Mouse (Mus musculus): ENCODE results near the gene Clec3a. TPM values are rescaled to one million over a fixed set of nuclear protein-coding genes. Genes with fewer than 3 reads are reported as not detected.
A peak's percentile ranks its signal among the peaks of the same experiment; 100 is the strongest.

Gene Clec3a
- polyA plus RNA-seq, 1 experiment from 2014 or later, result not detected

GRCm38 (mm10) chr8:114452278-114452677, 34.4 kb downstream of the Clec3a start:
- Histone ChIP-seq H3K4me3 (ENCODE audit: low read depth, low read length) (no peak overlapping the region), H3K9me3 (ENCODE audit: control insufficient read depth, low read length) (no peaks in the 10 kb centered on the region), H3K9ac (ENCODE audit: low read length) (no peak overlapping the region), H3K4me2 (no peak overlapping the region), H3K4me1 (ENCODE audit: control insufficient read depth, insufficient read depth, low read length) (no peaks in the 10 kb centered on the region), H3K36me3 (ENCODE audit: control insufficient read depth, insufficient read depth, low read length) (no peaks in the 10 kb centered on the region), H3K27ac (ENCODE audit: low read depth, low read length) (no peak overlapping the region), H3K27me3 (ENCODE audit: control insufficient read depth, insufficient read depth, low read length) (no peaks in the 10 kb centered on the region)
- DNase-seq (ENCODE audit: low spot score, missing footprints) (no peak), ATAC-seq (ENCODE audit: low FRiP score) (peak; percentile 22; the same call in 1 of the 2 replicates)
- 89% methylated on average over 8 of the region's 8 CpGs for WGBS

DNA sequence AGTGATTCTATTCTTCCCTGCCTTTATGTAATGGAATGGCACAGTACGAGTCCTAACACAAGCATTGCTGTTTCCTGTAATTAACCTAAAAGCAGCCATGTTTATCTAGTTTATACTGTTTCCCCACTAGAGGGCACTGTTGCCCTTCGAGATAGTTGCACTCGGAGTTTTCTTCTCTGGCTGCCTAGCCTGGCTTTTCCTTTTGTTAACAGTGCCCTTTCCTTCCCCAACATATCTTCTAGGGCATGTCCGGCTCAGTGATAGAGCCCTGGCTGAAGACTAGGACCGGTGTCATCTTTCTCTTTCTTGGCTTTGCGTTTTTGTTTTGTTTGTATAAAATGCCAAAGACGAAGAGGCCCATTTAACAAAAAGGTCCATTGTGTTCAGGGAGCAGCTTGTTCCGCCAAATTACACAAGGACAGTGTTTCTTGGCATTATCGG, 34.9 kb downstream of the Clec3a start:
- Histone ChIP-seq H3K9me3 (ENCODE audit: control insufficient read depth, low read length) (no peaks in the 10 kb centered on the region), H3K4me2 (no peak overlapping the region), H3K27me3 (ENCODE audit: control insufficient read depth, insufficient read depth, low read length) (no peaks in the 10 kb centered on the region), H3K36me3 (ENCODE audit: control insufficient read depth, insufficient read depth, low read length) (no peaks in the 10 kb centered on the region), H3K4me3 (ENCODE audit: low read depth, low read length) (no peak overlapping the region), H3K4me1 (ENCODE audit: control insufficient read depth, insufficient read depth, low read length) (no peaks in the 10 kb centered on the region), H3K9ac (ENCODE audit: low read length) (no peak overlapping the region), H3K27ac (ENCODE audit: low read depth, low read length) (no peak overlapping the region)
- ATAC-seq (ENCODE audit: low FRiP score) (peak; percentile 47; the same call in 1 of the 2 replicates), DNase-seq (ENCODE audit: low spot score, missing footprints) (peak; percentile 97)
- 8% methylated on average over 9 of the region's 9 CpGs for WGBS

GRCm38 (mm10) chr8:114455302-114455701, 37.4 kb downstream of the Clec3a start:
- DNase-seq (ENCODE audit: low spot score, missing footprints) (no peak), ATAC-seq (ENCODE audit: low FRiP score) (no peak)
- WGBS, result 93% methylated on average over 8 of the region's 8 CpGs
- Histone ChIP-seq H3K27me3 (ENCODE audit: control insufficient read depth, insufficient read depth, low read length) (no peaks in the 10 kb centered on the region), H3K4me2 (no peak overlapping the region), H3K9me3 (ENCODE audit: control insufficient read depth, low read length) (no peaks in the 10 kb centered on the region), H3K4me1 (ENCODE audit: control insufficient read depth, insufficient read depth, low read length) (no peaks in the 10 kb centered on the region), H3K9ac (ENCODE audit: low read length) (no peak overlapping the region), H3K27ac (ENCODE audit: low read depth, low read length) (no peak overlapping the region), H3K4me3 (ENCODE audit: low read depth, low read length) (no peak overlapping the region), H3K36me3 (ENCODE audit: control insufficient read depth, insufficient read depth, low read length) (no peaks in the 10 kb centered on the region)

GRCm38 (mm10) chr8:114455953-114456352, 38.1 kb downstream of the Clec3a start:
- no peaks in the 10 kb centered on the region for H3K36me3 ChIP-seq (ENCODE audit: control insufficient read depth, insufficient read depth, low read length)
- H3K4me2 ChIP-seq, result no peak overlapping the region
- H3K4me1 ChIP-seq (ENCODE audit: control insufficient read depth, insufficient read depth, low read length), result no peaks in the 10 kb centered on the region
- no peak for DNase-seq (ENCODE audit: low spot score, missing footprints)
- WGBS, result 83% methylated on average over 15 of the region's 15 CpGs
- ATAC-seq (ENCODE audit: low FRiP score), result no peak
- no peak overlapping the region for H3K9ac ChIP-seq (ENCODE audit: low read length)
- no peak overlapping the region for H3K4me3 ChIP-seq (ENCODE audit: low read depth, low read length)
- H3K27me3 ChIP-seq (ENCODE audit: control insufficient read depth, insufficient read depth, low read length), result no peaks in the 10 kb centered on the region
- no peak overlapping the region for H3K27ac ChIP-seq (ENCODE audit: low read depth, low read length)
- H3K9me3 ChIP-seq (ENCODE audit: control insufficient read depth, low read length), result no peaks in the 10 kb centered on the region

- WGBS, result 83% methylated on average over 25 of the region's 25 CpGs
Measured at GRCm38 (mm10) chr8:114458113-114458784, 40.4 kb downstream of the Clec3a start.

DNA sequence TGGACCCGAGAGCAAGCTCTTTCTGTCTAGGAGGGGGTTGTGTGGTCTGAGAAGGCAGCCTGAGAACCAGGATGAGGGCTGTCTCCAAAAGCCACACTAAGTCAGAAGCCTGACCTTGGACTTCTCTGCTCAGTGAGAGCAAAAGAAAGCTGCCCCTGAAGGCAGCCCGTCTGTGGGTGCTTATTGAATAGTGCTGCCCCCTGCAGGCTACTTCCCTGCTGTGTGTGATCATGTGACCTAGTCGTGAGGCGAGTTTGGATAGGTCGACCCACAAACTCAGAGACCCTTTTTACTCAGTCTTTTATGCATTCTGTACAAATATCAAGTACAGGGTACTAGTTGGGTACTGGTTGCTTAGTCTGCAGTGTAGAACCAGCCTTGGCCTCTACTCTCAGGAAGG, 42.7 kb downstream of the Clec3a start:
- no peak for DNase-seq (ENCODE audit: low spot score, missing footprints)
- Histone ChIP-seq H3K27me3 (ENCODE audit: control insufficient read depth, insufficient read depth, low read length) (no peaks in the 10 kb centered on the region), H3K4me1 (ENCODE audit: control insufficient read depth, insufficient read depth, low read length) (no peaks in the 10 kb centered on the region), H3K4me2 (no peak overlapping the region), H3K36me3 (ENCODE audit: control insufficient read depth, insufficient read depth, low read length) (no peaks in the 10 kb centered on the region), H3K9me3 (ENCODE audit: control insufficient read depth, low read length) (no peaks in the 10 kb centered on the region), H3K27ac (ENCODE audit: low read depth, low read length) (no peak overlapping the region), H3K9ac (ENCODE audit: low read length) (no peak overlapping the region), H3K4me3 (ENCODE audit: low read depth, low read length) (no peak overlapping the region)
- WGBS, result 68% methylated on average over 5 of the region's 5 CpGs
- ATAC-seq (ENCODE audit: low FRiP score), result no peak

More at GRCm38 (mm10) chr8:114458113-114458784, 40.4 kb downstream of the Clec3a start:
- H3K4me2 ChIP-seq, result no peak overlapping the region
- H3K4me1 ChIP-seq (ENCODE audit: control insufficient read depth, insufficient read depth, low read length), result no peaks in the 10 kb centered on the region
- no peaks in the 10 kb centered on the region for H3K9me3 ChIP-seq (ENCODE audit: control insufficient read depth, low read length)
- H3K4me3 ChIP-seq (ENCODE audit: low read depth, low read length), result no peak overlapping the region
- no peak overlapping the region for H3K9ac ChIP-seq (ENCODE audit: low read length)
- no peaks in the 10 kb centered on the region for H3K36me3 ChIP-seq (ENCODE audit: control insufficient read depth, insufficient read depth, low read length)
- ATAC-seq (ENCODE audit: low FRiP score) (no peak), DNase-seq (ENCODE audit: low spot score, missing footprints) (no peak)
- H3K27me3 ChIP-seq (ENCODE audit: control insufficient read depth, insufficient read depth, low read length), result no peaks in the 10 kb centered on the region
- no peak overlapping the region for H3K27ac ChIP-seq (ENCODE audit: low read depth, low read length)

DNA sequence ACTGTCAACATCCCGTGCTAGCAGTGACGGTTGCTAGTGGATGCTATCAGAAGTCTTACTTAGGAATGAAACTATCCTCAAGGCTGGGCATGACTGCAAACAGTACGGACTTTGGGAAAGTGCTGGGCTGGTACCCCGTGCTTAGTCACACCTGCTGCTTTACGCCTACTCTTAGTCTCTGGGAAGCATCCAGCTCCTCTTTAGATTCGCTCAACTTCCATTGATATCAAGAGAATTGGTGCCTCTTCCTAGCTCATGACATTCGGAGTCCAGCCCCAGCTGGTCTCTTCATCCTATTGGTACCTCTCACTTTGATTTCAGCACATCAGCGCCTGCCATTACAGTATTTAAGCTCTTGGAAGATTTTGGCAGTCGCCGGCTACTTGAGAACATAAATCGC, 44.7 kb downstream of the Clec3a start:
- Histone ChIP-seq H3K27me3 (ENCODE audit: control insufficient read depth, insufficient read depth, low read length) (no peaks in the 10 kb centered on the region), H3K4me2 (no peak overlapping the region), H3K9ac (ENCODE audit: low read length) (no peak overlapping the region), H3K27ac (ENCODE audit: low read depth, low read length) (no peak overlapping the region), H3K36me3 (ENCODE audit: control insufficient read depth, insufficient read depth, low read length) (no peaks in the 10 kb centered on the region), H3K4me1 (ENCODE audit: control insufficient read depth, insufficient read depth, low read length) (no peaks in the 10 kb centered on the region), H3K9me3 (ENCODE audit: control insufficient read depth, low read length) (no peaks in the 10 kb centered on the region), H3K4me3 (ENCODE audit: low read depth, low read length) (no peak overlapping the region)
- no peak for ATAC-seq (ENCODE audit: low FRiP score)
- no peak for DNase-seq (ENCODE audit: low spot score, missing footprints)
- 95% methylated on average over 11 of the region's 11 CpGs for WGBS

- WGBS, result 84% methylated on average over 10 of the region's 10 CpGs
Measured at GRCm38 (mm10) chr8:114463305-114463704, 45.4 kb downstream of the Clec3a start.

DNA sequence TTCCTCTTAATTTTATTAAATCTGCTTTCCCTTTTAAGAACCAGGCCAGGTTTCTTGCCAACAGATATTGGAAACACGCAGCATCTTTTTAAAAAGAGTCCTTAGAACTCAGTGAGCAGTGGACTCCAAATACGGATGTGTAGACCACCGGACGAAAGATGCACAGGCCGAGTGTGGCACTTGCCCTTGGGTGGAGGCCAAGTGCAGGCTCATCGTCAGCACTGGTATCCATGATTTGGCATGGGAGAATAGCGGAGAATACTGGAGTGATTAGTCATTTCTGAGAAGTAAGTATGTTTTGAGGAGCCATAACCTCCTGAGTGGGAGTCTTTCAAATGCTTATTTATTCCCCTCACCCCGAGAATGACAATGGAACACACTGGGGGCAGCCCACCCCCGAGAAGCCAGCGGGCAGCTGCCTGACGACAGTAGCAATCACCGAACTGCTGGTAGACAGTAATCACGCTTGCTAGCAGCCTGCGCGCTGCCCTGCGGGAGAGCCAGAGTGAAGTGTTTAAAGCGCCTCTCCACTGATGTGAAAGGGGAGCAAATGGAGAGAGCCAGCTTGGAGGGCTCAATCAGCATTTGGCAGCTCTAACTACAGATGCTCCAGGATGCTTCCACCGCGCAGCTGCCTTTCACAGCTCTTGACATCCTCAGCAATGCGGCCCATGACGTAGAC, 50.8 kb downstream of the Clec3a start:
- ATAC-seq (ENCODE audit: low FRiP score) (no peak), DNase-seq (ENCODE audit: low spot score, missing footprints) (no peak)
- Histone ChIP-seq H3K4me3 (ENCODE audit: low read depth, low read length) (no peak overlapping the region), H3K27ac (ENCODE audit: low read depth, low read length) (no peak overlapping the region), H3K4me2 (no peak overlapping the region), H3K9me3 (ENCODE audit: control insufficient read depth, low read length) (no peaks in the 10 kb centered on the region), H3K27me3 (ENCODE audit: control insufficient read depth, insufficient read depth, low read length) (no peaks in the 10 kb centered on the region), H3K36me3 (ENCODE audit: control insufficient read depth, insufficient read depth, low read length) (no peaks in the 10 kb centered on the region), H3K9ac (ENCODE audit: low read length) (no peak overlapping the region), H3K4me1 (ENCODE audit: control insufficient read depth, insufficient read depth, low read length) (no peaks in the 10 kb centered on the region)
- WGBS, result 89% methylated on average over 21 of the region's 21 CpGs

More at GRCm38 (mm10) chr8:114463305-114463704, 45.4 kb downstream of the Clec3a start:
- Histone ChIP-seq H3K4me2 (no peak overlapping the region), H3K9ac (ENCODE audit: low read length) (no peak overlapping the region), H3K4me3 (ENCODE audit: low read depth, low read length) (no peak overlapping the region), H3K9me3 (ENCODE audit: control insufficient read depth, low read length) (no peaks in the 10 kb centered on the region), H3K36me3 (ENCODE audit: control insufficient read depth, insufficient read depth, low read length) (no peaks in the 10 kb centered on the region), H3K4me1 (ENCODE audit: control insufficient read depth, insufficient read depth, low read length) (no peaks in the 10 kb centered on the region), H3K27me3 (ENCODE audit: control insufficient read depth, insufficient read depth, low read length) (no peaks in the 10 kb centered on the region), H3K27ac (ENCODE audit: low read depth, low read length) (no peak overlapping the region)
- no peak for ATAC-seq (ENCODE audit: low FRiP score)
- DNase-seq (ENCODE audit: low spot score, missing footprints), result no peak
